Mouse (Mus musculus): ENCODE measurements around the gene Col28a1. TPM values are rescaled to one million over a fixed set of nuclear protein-coding genes. Genes with fewer than 3 reads are reported as not detected.
"Not testable (repeated sequence)": the region's sequence is repeated elsewhere in the genome, so short reads cannot be mapped to it uniquely, and the experiment has no call there.

The Col28a1 gene
- total RNA-seq, 2 experiments from 2014 or later, result 1.5 to 2.9 TPM

- DNase-seq, result no peak
Measured at GRCm38 (mm10) chr6:8023527-8023926, 168.9 kb downstream of the Col28a1 start.

GRCm38 (mm10) chr6:7994736-7995135 lies 197.7 kb downstream of the Col28a1 start:
- no peak for DNase-seq

GRCm38 (mm10) chr6:7983646-7983979 lies 208.8 kb downstream of the Col28a1 start:
- peak; percentile 70 to 72 for DNase-seq

GRCm38 (mm10) chr6:7982958-7983645 lies 209.3 kb downstream of the Col28a1 start:
- DNase-seq, result not testable (repeated sequence)

- no peak for DNase-seq
Measured at GRCm38 (mm10) chr6:7971020-7971760, 221.2 kb downstream of the Col28a1 start.

GRCm38 (mm10) chr6:7969376-7969775 lies 223.0 kb downstream of the Col28a1 start:
- no peak for DNase-seq

- DNase-seq, result peak in 1 of 2 experiments; percentile 16
Measured at GRCm38 (mm10) chr6:7965833-7966522, 226.4 kb downstream of the Col28a1 start.

GRCm38 (mm10) chr6:7962749-7963148 lies 229.7 kb downstream of the Col28a1 start:
- DNase-seq, result no peak

- no peak for DNase-seq
Measured at GRCm38 (mm10) chr6:7952208-7952607, 240.2 kb downstream of the Col28a1 start.

GRCm38 (mm10) chr6:7951778-7952177 lies 240.6 kb downstream of the Col28a1 start:
- DNase-seq, result no peak

Other genes with a start within 250 kb of the Col28a1 start
- gene Mios, start 16.6 kb upstream of the Col28a1 start, total RNA-seq (2021), result 10 to 100 TPM; 15.3 to 20.4 TPM
- gene Rpa3, start 66.6 kb upstream of the Col28a1 start, total RNA-seq (2021), result 10 to 100 TPM; 19.4 to 23.0 TPM
- gene Umad1, start 66.7 kb upstream of the Col28a1 start, total RNA-seq (2021), result 10 to 100 TPM; 13.1 to 19.0 TPM
- 1 to 10 TPM in 1 of 2 experiments, under 1 TPM in 1; 0.79 to 2.5 TPM for gene Gm45062, start 66.8 kb upstream of the Col28a1 start, total RNA-seq (2021)